Mouse (Mus musculus): ENCODE results near the gene Smad6. TPM values are rescaled to one million over a fixed set of nuclear protein-coding genes. Genes with fewer than 3 reads are reported as not detected.
A peak's percentile ranks its signal among the peaks of the same experiment; 100 is the strongest.

The Smad6 gene
- total RNA-seq, 1 experiment from 2014 or later, result 0.86 TPM

DNA sequence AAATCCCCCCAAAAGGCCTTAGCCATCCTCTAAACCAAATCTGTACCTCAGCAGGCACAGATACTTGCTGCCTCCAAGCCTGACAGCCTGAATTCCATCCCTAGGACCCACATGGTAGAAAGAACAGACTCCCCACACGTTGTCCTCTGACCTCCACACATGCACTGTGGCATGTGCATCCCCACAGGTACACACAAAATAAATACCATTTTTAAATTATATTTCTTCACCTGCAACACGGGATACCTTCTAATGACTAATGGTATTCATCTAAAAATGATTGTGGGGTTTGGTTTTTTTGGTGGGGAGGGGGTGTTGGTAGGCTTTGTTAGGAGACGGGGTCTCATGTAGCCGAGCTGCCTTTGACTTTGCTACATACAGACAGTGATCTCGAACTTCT, 28.6 kb downstream of the Smad6 start:
- no peak for ATAC-seq (replicated peaks; ENCODE audit: insufficient number of reproducible peaks, low FRiP score, low TSS enrichment, poor library complexity, severe bottlenecking)

DNA sequence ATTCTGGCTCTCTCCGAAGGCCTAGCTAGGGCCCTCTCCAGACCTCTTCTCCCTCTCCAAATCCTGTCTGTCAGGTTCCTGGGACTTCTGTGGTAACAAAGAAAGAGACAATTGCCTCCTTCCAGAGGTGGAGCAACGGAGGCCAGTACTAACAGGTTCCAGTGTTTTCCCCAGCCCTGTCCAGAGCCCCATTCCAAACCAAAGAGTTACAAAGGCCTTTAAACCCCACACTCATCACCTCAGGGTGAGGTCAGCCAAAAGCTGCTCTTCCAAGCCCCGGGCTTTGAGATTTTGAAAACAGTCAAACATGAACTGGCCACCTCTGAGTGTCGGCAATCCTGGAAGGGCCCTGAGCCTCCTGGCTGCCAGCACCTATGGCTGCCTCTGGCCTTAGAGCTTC, 29.1 kb downstream of the Smad6 start:
- ATAC-seq (replicated peaks; ENCODE audit: insufficient number of reproducible peaks, low FRiP score, low TSS enrichment, poor library complexity, severe bottlenecking), result no peak

DNA sequence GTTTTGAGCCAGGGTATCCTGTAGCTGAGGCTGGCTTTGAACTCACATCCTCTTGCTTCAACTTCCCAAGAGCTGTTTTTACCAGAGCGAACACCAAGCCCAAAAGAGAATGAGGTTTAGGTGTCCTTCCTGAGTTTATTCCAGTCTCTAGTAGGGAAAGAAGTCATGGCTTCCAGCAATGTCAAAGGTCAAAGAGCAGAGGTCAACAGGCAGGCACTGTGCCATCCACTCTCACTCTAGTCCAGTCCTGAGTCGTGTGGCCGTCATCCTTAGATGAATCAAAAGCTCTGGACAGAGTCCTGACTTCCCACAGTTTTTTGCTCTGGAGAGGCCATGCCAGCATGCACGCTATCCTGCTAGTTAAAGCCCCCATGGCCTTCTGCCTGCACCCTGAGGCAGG, 30.7 kb downstream of the Smad6 start:
- ATAC-seq (replicated peaks; ENCODE audit: insufficient number of reproducible peaks, low FRiP score, low TSS enrichment, poor library complexity, severe bottlenecking), result no peak

DNA sequence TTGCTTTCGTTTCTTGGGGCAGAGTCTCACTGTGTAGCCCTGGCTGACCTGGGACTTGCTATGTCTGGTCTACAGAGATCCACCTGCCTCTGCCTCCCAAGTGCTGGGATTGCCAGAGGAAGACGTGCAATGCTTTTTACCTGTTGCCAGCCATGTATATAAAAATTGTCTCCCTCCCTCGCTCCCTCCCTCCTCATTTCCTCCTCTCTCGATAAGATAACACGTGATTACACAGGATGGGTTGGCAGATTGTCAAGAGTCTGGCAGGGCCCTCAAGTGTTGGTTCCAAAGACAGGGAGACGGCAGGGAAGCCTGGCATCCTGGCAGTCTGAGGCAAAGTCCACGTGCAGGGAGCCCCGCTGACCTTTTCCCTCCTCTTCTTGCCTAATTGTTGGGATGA, 32.2 kb downstream of the Smad6 start:
- no peak for ATAC-seq (replicated peaks; ENCODE audit: insufficient number of reproducible peaks, low FRiP score, low TSS enrichment, poor library complexity, severe bottlenecking)

- peak; percentile 65 for ATAC-seq (replicated peaks; ENCODE audit: insufficient number of reproducible peaks, low FRiP score, low TSS enrichment, poor library complexity, severe bottlenecking)
Measured at GRCm38 (mm10) chr9:63989214-63989613, 32.6 kb downstream of the Smad6 start.

DNA sequence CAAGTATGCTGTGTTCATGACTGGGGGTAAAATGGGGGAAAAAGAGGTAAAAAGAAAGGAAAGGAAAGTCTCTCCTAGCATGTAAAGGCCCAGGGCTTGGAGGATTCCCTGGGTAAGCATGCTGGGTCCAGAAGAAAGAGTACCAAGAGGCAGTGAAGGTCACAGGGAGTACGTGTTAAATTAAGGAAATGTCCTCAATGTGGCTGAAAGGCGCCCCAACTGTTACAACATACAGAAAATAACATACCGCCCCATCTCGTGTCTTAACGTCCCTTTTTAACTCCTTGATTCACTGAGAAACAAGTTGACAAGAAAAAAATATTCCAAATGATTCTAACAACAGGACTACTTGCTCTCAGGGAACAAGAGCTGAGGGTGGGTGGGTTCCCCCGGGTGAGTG, 36.7 kb downstream of the Smad6 start:
- peak; percentile 60 for ATAC-seq (replicated peaks; ENCODE audit: insufficient number of reproducible peaks, low FRiP score, low TSS enrichment, poor library complexity, severe bottlenecking)

DNA sequence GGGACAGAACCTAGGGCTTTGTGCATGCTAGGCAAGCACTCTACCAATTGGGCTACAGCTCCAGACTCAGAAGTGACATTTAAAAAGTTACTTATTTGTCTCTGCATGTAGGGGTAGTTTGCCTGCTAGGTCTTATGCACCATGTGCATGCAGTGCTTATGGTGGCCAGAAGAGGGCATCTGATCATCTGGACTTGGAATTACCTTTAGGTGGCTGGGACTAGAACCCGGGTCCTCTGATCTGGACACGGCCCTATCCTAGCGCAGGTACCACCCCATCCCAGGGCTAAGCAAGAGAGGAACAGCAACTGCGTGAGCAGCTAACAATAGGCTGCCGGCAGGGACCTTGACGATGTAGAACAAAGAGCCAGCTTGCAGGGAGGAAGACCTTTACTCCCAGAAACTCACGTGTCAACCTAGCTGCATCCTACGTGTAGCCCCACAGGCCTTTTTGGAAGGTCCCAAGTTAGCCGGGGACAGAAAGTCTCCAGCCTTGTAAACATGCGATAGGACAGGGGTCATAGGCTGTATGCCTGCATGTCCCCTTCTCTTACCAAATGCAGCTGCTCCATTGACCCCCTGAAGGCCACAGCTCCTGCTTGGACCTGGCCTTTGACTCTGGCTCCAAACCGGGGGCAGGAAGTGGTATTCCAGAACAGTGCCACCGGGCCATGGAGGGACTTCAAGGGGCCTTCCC, 38.8 kb downstream of the Smad6 start:
- no peak for ATAC-seq (replicated peaks; ENCODE audit: insufficient number of reproducible peaks, low FRiP score, low TSS enrichment, poor library complexity, severe bottlenecking)

DNA sequence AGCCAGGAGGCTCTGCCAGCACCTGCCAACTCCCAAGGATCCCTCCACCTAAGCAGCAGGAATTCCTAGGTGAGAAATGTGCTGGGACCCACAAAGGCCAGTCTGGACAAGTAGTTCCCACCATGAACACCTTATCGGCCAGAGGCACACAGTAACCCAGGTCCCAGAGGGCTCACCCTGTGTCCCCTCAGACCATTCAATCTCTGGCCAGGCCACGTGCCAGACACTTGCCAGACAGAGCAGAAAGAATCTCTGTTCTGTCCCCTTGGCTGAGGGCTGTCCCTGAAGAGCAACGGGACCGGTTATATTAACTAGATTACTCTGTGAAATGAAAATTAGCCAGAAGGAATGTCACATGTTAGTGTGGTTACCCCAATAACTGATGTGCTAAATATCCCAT, 39.9 kb downstream of the Smad6 start:
- no peak for ATAC-seq (replicated peaks; ENCODE audit: insufficient number of reproducible peaks, low FRiP score, low TSS enrichment, poor library complexity, severe bottlenecking)

DNA sequence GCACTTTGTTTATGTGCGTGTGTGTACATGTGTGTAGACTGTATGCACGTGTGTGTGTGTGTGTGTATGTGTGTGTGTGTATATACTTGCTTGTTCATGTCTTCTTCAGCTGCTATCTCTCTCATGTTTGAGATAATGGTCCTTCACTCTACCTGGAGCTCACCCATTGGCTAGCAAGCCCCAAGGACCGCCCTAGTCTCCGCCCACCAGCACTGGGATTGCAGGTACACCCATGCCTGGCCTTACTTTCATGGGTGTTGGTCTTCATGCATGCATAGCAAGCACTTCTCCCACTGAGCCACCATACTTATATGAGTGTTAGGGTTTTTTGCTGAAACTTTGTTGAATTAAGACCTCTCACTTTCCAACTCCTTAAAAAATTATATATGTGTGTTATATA, 40.5 kb downstream of the Smad6 start:
- ATAC-seq (replicated peaks; ENCODE audit: insufficient number of reproducible peaks, low FRiP score, low TSS enrichment, poor library complexity, severe bottlenecking), result no peak

- ATAC-seq (replicated peaks; ENCODE audit: insufficient number of reproducible peaks, low FRiP score, low TSS enrichment, poor library complexity, severe bottlenecking), result no peak
Measured at GRCm38 (mm10) chr9:63980179-63981086, 41.4 kb downstream of the Smad6 start.

- ATAC-seq (replicated peaks; ENCODE audit: insufficient number of reproducible peaks, low FRiP score, low TSS enrichment, poor library complexity, severe bottlenecking), result no peak
Measured at GRCm38 (mm10) chr9:63979275-63979674, 42.6 kb downstream of the Smad6 start.

DNA sequence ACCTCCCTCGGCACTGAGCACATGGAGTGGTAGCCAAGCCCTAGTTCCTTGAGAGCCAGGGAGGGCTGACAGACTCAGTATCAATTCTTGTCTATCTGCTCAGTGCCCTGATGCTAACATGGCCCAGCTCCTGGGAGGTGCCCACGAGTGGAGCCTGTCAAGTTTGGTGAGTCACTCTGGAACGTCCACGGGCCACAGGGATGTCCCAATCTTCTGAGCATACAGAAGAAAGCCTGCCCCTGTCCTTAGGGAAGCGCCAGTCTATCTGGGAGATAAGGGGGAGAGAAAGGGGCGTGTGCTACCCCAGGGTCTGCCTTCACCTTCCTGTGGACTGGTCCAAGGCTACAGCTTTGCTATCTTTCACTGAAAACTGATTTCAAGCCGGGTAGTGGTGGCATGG, 43.2 kb downstream of the Smad6 start:
- no peak for ATAC-seq (replicated peaks; ENCODE audit: insufficient number of reproducible peaks, low FRiP score, low TSS enrichment, poor library complexity, severe bottlenecking)

- no peak for ATAC-seq (replicated peaks; ENCODE audit: insufficient number of reproducible peaks, low FRiP score, low TSS enrichment, poor library complexity, severe bottlenecking)
Measured at GRCm38 (mm10) chr9:63975996-63976395, 45.9 kb downstream of the Smad6 start.

- ATAC-seq (replicated peaks; ENCODE audit: insufficient number of reproducible peaks, low FRiP score, low TSS enrichment, poor library complexity, severe bottlenecking), result peak; percentile 55
Measured at GRCm38 (mm10) chr9:63974258-63975023, 47.4 kb downstream of the Smad6 start.

DNA sequence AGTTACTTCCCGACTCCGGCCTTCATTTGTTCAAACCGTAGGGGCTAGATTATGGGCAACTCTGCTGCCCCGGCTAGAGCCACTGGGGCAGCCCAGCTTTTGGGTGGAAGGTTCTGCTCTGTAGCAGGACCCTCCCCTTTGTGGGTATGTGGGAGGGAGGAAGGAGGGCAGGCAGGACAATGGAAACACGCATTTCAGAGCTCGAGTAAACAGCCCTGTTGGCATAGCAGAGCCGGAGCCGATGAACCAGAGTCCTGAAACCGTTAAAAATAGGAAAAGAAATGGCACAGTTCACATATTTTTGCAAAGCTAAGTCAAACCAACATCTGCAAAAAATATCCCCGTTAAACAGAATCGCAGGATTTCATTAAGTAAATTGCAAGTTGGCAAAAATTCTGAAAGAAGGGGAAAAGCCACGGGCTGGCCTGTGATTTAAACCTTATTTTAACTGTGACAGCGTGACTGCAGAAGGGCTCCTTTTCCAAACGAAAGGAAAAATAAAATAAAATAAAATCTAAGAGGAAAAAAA, 48.1 kb downstream of the Smad6 start:
- ATAC-seq (replicated peaks; ENCODE audit: insufficient number of reproducible peaks, low FRiP score, low TSS enrichment, poor library complexity, severe bottlenecking), result no peak

GRCm38 (mm10) chr9:63972576-63973290, 49.1 kb downstream of the Smad6 start:
- ATAC-seq (replicated peaks; ENCODE audit: insufficient number of reproducible peaks, low FRiP score, low TSS enrichment, poor library complexity, severe bottlenecking), result no peak

DNA sequence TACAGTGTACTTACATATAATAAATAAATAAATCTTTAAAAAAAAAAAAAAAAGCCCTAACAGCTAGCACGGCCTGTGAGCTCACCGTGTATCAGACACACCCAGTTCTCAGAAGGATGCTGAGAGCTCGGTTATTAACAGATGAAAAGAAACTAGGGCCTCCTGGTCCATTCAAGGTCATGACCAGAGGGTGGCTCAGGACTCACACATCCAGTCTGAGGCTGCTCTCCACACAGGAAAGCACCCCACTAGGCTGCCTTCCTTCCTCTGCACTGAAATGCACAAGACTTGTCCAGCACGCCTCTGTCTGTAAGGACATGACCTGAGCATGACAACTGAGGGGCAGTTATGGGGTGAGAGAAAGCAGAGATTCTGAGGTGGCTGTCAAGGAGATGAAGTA, 50.3 kb downstream of the Smad6 start:
- ATAC-seq (replicated peaks; ENCODE audit: insufficient number of reproducible peaks, low FRiP score, low TSS enrichment, poor library complexity, severe bottlenecking), result no peak

DNA sequence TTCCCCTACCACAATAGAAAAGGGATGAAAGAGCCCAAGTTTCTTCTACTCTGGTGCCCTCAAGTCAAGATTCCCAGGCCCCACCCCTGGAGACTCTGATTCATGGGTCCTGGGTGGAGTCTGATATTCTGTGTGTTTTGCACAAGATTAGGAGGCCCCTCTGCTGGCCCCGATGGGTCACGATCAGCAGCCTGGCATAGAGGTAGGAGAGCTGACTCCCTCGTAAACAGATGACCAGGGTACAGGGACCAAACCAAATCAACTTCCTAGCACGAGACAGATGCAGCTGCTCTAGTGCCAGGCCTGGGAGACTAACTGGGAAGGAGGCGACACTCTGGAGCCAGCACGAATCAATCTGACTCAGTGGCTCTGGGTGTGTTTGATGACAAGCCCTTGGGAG, 51.0 kb downstream of the Smad6 start:
- no peak for ATAC-seq (replicated peaks; ENCODE audit: insufficient number of reproducible peaks, low FRiP score, low TSS enrichment, poor library complexity, severe bottlenecking)

DNA sequence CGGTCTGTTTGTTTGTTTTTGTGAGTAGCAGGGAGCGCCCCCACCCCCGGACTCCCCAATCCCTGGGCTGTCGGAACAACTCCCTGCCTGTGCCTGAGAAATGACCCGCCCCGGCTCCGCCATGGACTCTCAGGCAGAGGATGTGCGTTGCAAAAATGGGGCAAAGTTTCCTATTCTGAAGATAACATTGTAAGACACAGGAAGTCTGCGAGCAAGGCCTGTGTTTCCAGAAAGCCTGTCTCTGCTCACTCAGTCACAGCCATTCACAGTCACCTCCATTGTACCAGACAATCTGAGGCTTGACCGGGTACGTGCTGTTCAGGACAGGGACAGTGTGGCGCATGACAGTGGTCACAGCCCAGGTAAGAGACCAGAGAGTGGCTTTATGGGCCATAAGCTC, 51.5 kb downstream of the Smad6 start:
- no peak for ATAC-seq (replicated peaks; ENCODE audit: insufficient number of reproducible peaks, low FRiP score, low TSS enrichment, poor library complexity, severe bottlenecking)
